Mouse (Mus musculus) B cell, adult 62 days (primary cell): ENCODE results near the gene Adam22. TPM values are rescaled to one million over a fixed set of nuclear protein-coding genes. Genes with fewer than 3 reads are reported as not detected.

ENCODE experiments used
- total RNA-seq: library from RNA; stranded (reverse); gene quantifications from 4 replicates; pipeline ENCODE4 v1.2.4, GENCODE M21; 2023

The Adam22 gene
- 0.39 TPM in 1 of 4 replicates, not detected in the others for total RNA-seq

DNA sequence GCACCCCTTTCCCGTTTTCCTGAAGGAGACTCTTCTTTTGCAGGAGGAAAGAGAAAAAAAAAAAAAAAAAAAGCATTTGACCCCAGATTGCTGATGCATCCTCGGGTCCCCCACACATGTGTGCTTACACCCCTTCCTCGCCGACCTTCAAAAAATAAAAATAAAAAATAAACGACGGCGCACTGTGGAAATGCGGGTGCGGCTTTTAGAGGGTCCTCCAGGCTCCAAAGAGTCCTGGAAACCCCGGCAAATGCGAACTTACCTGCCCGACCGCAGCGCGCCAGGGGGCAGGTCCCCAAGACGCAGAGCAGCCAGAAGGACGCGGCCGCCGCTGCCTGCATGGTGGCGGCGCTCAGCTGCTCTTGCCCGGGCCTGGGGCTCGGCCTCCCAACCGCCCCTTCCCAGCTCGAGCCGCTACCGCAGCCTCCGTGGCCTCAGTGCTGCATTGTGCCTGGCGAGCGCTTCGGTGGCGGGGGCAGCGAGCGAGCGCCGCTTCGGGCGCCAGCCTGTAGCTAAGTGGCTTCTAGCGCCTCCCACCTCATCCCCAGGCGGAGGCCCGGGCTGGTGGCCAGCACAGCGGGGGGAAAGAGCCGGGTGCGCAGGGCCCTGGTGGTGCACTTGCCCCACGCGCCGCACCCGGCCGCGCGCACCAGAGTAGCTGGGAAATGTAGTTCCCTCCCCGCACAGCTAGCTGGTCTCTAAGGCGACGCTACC lies at the start of gene Adam22:
TSS of gene Adam22 (minus strand) at position 547 of the 714 bp plus-strand sequence.

DNA sequence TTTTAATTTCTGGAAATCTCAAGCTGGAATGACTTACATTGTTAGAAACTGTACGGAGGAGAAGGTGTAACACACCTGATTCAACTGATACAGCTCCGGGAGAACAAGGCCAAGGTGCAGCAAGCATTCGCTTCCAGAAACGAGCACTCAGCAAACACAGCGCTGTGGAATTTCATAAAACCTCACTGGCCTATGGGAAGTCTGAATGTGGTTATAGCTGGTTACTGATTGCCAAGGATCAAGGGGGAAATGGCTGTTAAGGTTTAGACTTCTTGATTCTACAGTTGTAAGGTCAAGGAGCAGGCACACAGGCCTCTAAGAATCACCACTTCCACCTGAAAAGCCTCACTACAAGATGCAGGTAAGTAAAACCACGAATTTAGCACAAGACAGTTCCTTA lies 322.1 kb downstream of the Adam22 start, which contains the start of gene Sri:
TSS of gene Sri (plus strand) at position 224 of the 400 bp plus-strand sequence.

Other genes with a start within 250 kb of the Adam22 start
- 39.8 to 52.0 TPM (median 45.3 TPM) in 4 replicates for gene Dbf4, start 54.6 kb upstream of the Adam22 start, total RNA-seq
- gene Slc25a40, start 54.7 kb upstream of the Adam22 start, total RNA-seq = 8.4 to 10.2 TPM (median 9.3 TPM) in 4 replicates